Mouse (Mus musculus): ENCODE data around the gene 4930404N11Rik.

Gene 4930404N11Rik

GRCm38 (mm10) chr10:81401521-81402226, 36.1 kb upstream of the 4930404N11Rik start:
- peak; percentile 69 for DNase-seq (ENCODE audit: low spot score)

- no peak for DNase-seq (ENCODE audit: low spot score)
These were observed 35.5 kb upstream of the 4930404N11Rik start for GRCm38 (mm10) chr10:81401205-81401520.

DNA sequence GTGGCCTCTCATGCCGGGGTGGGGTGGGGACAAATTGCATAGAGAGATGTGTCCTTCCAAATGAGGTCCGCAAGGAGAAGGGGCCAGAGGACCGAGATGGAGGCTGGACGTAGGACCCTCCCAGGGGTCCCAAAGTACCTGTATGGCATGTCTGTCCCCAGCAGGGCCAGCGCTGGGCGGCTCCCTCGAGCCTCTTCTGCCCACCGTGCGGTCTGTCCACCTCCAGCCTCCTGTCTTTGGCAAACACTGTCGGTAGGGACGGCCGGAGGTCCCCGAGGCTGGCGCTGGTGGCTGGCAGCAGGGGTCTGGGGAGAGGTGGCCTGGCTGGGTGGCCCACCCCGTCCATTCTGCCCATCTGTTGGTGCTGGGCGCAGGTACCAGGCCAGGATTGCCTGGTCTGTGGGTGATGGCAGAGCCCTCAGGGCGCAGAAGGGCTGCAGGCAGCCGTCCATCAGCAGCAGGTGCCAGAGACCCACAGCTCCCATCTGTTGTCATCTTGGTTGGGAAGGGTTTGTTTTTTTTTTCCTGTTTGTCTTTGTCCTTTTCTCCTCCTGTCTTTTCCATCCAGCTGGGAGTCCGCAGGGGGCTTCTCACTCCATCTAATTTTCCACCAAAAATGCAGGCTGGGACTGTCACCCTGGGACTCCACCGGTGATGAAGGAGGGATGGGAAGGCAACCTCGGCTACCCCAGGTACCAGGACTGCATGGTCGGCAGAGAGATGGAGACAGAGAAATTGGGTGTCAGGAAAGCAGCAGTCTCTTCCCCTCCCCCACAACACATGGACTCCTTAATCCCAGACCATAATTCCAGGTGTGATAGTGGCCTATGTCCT, 35.0 kb upstream of the 4930404N11Rik start:
- DNase-seq (ENCODE audit: low spot score), result no peak

DNA sequence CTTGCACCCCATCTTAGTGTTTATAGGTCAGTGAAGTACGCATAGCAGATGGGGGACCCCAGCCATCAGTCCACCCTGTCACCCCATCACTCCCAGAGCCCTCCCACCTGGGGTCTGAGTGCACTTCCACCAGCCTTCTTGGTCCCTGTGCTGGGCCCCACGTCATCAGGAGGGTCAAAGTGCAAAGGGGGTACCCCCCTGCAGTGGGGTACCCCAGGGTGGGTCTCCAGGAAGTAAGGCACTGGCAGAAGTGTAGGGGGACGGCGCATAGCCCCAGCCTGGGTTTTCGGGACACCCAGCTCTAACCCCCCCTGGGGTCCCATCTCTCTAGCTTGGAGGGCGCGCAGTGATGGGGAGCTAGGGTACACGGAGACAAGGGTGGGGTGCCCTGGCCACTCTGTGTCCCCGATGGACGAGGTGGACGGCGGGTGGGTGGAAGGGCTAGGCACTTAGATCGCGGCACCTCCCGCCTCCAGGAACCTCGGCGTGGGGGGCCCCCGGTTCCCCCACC, 34.2 kb upstream of the 4930404N11Rik start:
- DNase-seq (ENCODE audit: low spot score), result no peak

DNA sequence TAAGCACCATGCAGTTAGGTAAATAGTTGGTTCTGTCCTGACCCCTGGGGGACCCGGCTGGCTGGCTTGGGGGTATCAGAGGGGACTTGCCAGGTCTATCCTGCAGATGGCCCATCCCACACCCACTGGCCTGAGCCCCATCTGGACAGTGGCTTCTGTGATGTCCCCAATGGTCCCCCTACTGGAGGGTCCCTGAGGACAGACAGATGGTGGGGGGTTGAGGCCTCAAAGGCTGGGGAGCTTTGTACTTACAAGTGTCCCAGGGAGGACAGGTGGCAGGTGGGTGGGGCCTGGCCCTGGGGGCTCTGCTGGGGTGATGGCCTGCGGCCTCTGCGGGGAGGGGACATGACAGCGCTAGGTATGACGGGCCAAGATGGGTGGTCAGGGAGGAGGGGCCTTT, 33.7 kb upstream of the 4930404N11Rik start:
- DNase-seq (ENCODE audit: low spot score), result no peak

DNA sequence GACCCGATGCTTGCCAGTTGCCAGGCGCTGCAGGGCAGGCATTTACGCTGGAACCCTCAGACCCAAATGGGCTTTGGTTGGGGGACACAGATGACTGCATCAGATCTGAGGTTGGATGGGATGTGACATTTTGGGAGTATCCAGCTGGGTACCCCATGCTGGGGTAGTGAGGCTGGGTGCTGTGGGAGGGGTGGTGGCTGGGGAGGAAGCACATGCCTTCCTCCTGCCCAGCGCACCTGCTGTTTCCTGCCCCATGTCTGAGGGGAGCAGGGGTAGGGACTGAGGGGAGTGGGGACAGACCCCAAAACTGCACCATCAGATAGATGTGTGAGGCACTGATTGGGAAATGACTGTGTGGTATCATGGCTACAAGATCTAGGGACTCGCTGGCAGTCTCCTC, 31.1 kb upstream of the 4930404N11Rik start:
- no peak for DNase-seq (ENCODE audit: low spot score)

- no peak for DNase-seq (ENCODE audit: low spot score)
These were observed 30.2 kb upstream of the 4930404N11Rik start for GRCm38 (mm10) chr10:81395865-81396264.

DNA sequence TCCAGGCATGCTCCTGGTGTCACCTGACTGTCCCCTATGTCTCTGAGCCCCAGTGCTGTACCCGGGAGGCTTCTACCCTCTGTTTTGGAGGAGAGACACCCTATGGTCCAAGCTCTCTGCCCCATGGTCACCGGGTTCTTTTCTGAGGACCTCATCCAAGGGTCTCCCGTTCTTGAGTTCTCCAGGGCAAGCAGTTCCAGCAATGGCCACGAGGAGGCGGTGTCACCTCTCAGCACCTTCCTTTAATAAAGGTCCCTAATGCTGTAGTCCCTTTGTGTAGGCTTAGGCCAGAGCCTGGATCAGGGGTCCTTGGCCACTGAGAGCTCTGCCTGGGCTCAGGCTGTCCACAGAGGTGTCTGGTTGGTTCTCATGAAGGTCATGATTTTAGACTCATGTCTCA, 29.5 kb upstream of the 4930404N11Rik start:
- no peak for DNase-seq (ENCODE audit: low spot score)

GRCm38 (mm10) chr10:81393456-81394063, 27.9 kb upstream of the 4930404N11Rik start:
- no peak for DNase-seq (ENCODE audit: low spot score)

GRCm38 (mm10) chr10:81392781-81393185, 27.2 kb upstream of the 4930404N11Rik start, which contains the start of gene Smim24:
Gene Smim24, plus strand, starts transcription at chr10:81393051.
- no peak for DNase-seq (ENCODE audit: low spot score)

GRCm38 (mm10) chr10:81392270-81392669, 26.7 kb upstream of the 4930404N11Rik start:
- no peak for DNase-seq (ENCODE audit: low spot score)

DNA sequence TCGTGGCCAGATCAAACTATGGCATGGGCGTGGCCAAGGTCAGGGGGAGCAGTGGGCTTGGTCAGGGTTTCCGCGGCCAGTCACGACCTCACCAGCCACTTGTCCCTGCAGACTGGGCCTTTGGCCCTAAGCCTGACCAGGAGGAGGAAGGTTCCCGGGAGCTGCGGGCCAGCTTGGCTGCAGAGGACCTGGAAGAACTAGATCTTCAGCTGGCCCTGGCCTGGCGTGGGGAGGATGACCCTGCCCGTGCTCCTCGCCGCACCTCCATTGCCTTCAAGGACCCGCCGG, 25.0 kb upstream of the 4930404N11Rik start:
- DNase-seq (ENCODE audit: low spot score), result no peak

- peak; percentile 75 for DNase-seq (ENCODE audit: low spot score)
These were observed 24.4 kb upstream of the 4930404N11Rik start for GRCm38 (mm10) chr10:81389801-81390677.

GRCm38 (mm10) chr10:81389373-81389772, 23.8 kb upstream of the 4930404N11Rik start:
- DNase-seq (ENCODE audit: low spot score), result no peak

- DNase-seq (ENCODE audit: low spot score), result no peak
These were observed 23.0 kb upstream of the 4930404N11Rik start, which contains the start of gene Gm48552 for GRCm38 (mm10) chr10:81388505-81389055. Gene Gm48552, plus strand, starts transcription at chr10:81389005.

GRCm38 (mm10) chr10:81387716-81388115, 22.1 kb upstream of the 4930404N11Rik start:
- no peak for DNase-seq (ENCODE audit: low spot score)

GRCm38 (mm10) chr10:81385603-81386306, 20.1 kb upstream of the 4930404N11Rik start:
- no peak for DNase-seq (ENCODE audit: low spot score)

DNA sequence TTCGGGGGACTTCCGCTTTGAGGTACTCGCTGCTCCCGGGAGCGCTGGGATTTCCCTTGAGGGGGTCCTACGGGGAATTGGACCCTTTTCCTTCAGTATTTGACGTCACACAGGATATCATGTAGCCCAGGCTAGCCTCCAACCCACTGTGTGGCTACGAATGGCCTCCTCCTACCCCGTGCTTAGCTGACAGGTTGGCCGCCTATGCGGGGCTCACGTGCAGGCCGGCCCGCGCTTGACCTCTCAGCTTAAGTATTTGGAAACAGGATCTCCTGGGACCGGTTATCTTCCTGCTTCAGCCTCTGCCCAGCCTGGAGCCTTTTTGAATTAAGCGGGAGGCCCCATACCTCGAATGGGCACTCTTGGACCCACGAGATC, 19.0 kb upstream of the 4930404N11Rik start:
- no peak for DNase-seq (ENCODE audit: low spot score)

DNA sequence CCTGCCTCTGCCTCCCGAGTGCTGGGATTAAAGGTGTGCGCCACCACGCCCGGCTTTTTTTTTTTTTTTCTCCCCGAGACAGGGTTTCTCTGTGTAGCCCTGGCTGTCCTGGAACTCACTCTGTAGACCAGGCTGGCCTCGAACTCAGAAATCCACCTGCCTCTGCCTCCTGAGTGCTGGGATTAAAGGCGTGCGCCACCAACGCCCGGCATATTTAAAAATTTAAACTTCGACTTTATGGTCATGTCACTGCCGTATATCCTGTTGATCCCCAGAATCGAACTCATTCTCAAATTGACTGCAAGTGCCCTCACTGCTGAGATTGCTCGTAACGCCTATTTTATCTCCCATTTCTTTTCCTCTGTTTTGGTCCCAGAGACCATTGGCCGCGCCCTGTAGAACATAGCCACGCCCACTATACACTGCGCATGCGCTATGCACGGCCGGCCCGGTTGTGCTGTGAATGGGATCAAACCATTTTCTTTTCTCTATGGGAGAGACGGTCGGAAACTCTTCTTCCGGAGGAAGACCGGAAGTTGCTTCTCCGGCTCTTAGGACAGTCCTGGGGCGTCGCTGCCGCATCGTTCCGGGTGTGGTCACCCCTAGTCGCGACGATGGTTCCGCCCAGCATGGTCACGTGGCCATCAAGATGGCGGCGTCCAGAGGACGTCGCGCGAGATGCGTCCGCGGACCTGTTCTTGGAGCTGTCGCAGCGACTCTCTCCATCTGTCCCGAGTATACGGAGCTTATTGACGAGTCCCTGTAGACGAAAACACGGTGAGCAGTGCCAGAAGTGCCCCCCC, 18.4 kb upstream of the 4930404N11Rik start, which contains the start of the genes Dohh and Gm48551:
Gene Dohh, plus strand, starts transcription at position 627 of the 803 bp plus-strand sequence.
Gene Gm48551, plus strand, starts transcription at position 665 of the 803 bp plus-strand sequence.
- DNase-seq (ENCODE audit: low spot score), result peak; percentile 98

- DNase-seq (ENCODE audit: low spot score), result no peak
These were observed 16.4 kb upstream of the 4930404N11Rik start for GRCm38 (mm10) chr10:81382039-81382438.
